Mouse (Mus musculus): ENCODE data around the gene Vmn1r165.
"Not testable (repeated sequence)": the region's sequence is repeated elsewhere in the genome, so short reads cannot be mapped to it uniquely, and the experiment has no call there.

Gene Vmn1r165

GRCm38 (mm10) chr7:23217032-23217431 lies at the start of gene Vmn1r165:
Gene Vmn1r165 (plus strand): TSS chr7:23217332.
- DNase-seq (ENCODE audit: low read depth, low spot score): not testable (repeated sequence)

- DNase-seq (ENCODE audit: low read depth, low spot score): not testable (repeated sequence)
Observed at GRCm38 (mm10) chr7:23251582-23251981, 34.5 kb downstream of the Vmn1r165 start, which contains the start of gene Vmn1r166. Gene Vmn1r166 (minus strand): TSS chr7:23251682.
